Mouse (Mus musculus) MEL (cell line): ENCODE measurements at regions not wholly inside any gene's neighbourhood (a gene's known extent, or its start where the extent isn't known, plus 50 kb on each side); places are given as distances from the start of the nearest gene placed in this dataset.

ENCODE experiments used
- CTCF ChIP-seq, 3 experiments: IDR thresholded peaks in 2 of 3; conservative IDR thresholded peaks in 1 of 3; 2 replicates each; pipeline ENCODE4 v1.5.1; 2011 to 2012; ENCODE audit warnings: low read length in 3 of 3, low read depth in 2 of 3, mild to moderate bottlenecking in 2 of 3, improper control_type of control experiment in 1 of 3, inconsistent platforms in 1 of 3, mixed read lengths in 1 of 3, moderate library complexity in 1 of 3; ENCODE audit not compliant: control insufficient read depth in 1 of 3, insufficient read depth in 1 of 3, poor library complexity in 1 of 3, severe bottlenecking in 1 of 3
- EP300 ChIP-seq, 2 experiments: IDR thresholded peaks; 2 replicates each; pipeline ENCODE4 v1.6.1; 2011; ENCODE audit warnings: improper control_type of control experiment in 2 of 2, low read length in 2 of 2, low read depth in 1 of 2, mild to moderate bottlenecking in 1 of 2
- MAX ChIP-seq: IDR thresholded peaks from 2 replicates; pipeline ENCODE4 v1.6.1; 2011; ENCODE audit warnings: low read length, improper control_type of control experiment
- MEF2A ChIP-seq: IDR thresholded peaks from 2 replicates; pipeline ENCODE4 v1.6.1; 2014; ENCODE audit warnings: low read depth, mild to moderate bottlenecking, inconsistent platforms, low read length, improper control_type of control experiment; ENCODE audit not compliant: poor library complexity, insufficient replicate concordance, severe bottlenecking; ENCODE audit errors: extremely low read depth
- TAL1 ChIP-seq: IDR thresholded peaks from 2 replicates; pipeline ENCODE4 v1.6.1; 2012; ENCODE audit warnings: mild to moderate bottlenecking, inconsistent platforms, low read length, moderate library complexity, mixed read lengths

GRCm38 (mm10) chr14:71033586-71033985 is 434.0 kb upstream of the Fam160b2 start:
- TF ChIP-seq EP300 (IDR thresholded peaks at IDR 0.05; ENCODE audit: low read depth in 1 of 2, low read length in 2 of 2) (no peak), MAX (no peak), TAL1 (no peak), MEF2A (no peak), CTCF (IDR thresholded peaks at IDR 0.05 in 2 of 3, conservative IDR thresholded peaks at IDR 0.05 in 1 of 3; ENCODE audit: control insufficient read depth in 1 of 3, insufficient read depth in 1 of 3, low read depth in 2 of 3, low read length in 3 of 3, poor library complexity in 1 of 3, severe bottlenecking in 1 of 3) (no peak)
